Mouse (Mus musculus) intestine, postnatal 0 days (tissue): Measurements from ENCODE around the gene Asxl2. TPM values are rescaled to one million over a fixed set of nuclear protein-coding genes. Genes with fewer than 3 reads are reported as not detected.
"Not testable (repeated sequence)": the region's sequence is repeated elsewhere in the genome, so short reads cannot be mapped to it uniquely, and the experiment has no call there.

Experiments
- ATAC-seq: fragments of 200-750 bp; cut with Nextera tagmentation; 2 replicates; pipeline ENCODE4 v1.8.0; 2017; ENCODE audit warnings: mild to moderate bottlenecking, moderate TSS enrichment, moderate library complexity
- H3K27ac ChIP-seq: fragments of 300-500 bp; sonication (generic); 2 replicates; pipeline ENCODE4 v1.5.1; 2014; ENCODE audit warnings: mild to moderate bottlenecking, low read depth, low read length, moderate library complexity
- H3K27me3 ChIP-seq: fragments of 300-500 bp; sonication (generic); replicated peaks from 2 replicates; pipeline ENCODE4 v1.6.1; 2014; ENCODE audit warnings: low read length, mixed read lengths; ENCODE audit not compliant: control insufficient read depth, insufficient read depth
- H3K36me3 ChIP-seq: fragments of 300-500 bp; sonication (generic); 2 replicates; pipeline ENCODE4 v1.6.1; 2014; ENCODE audit warnings: mild to moderate bottlenecking, moderate library complexity; ENCODE audit not compliant: control insufficient read depth, insufficient read depth
- H3K4me1 ChIP-seq: fragments of 300-500 bp; sonication (generic); replicated peaks from 2 replicates; pipeline ENCODE4 v1.6.1; 2014; ENCODE audit warnings: antibody characterized with exemption, low read length, mixed read lengths; ENCODE audit not compliant: control insufficient read depth, insufficient read depth
- H3K4me2 ChIP-seq: fragments of 300-500 bp; sonication (generic); replicated peaks from 2 replicates; pipeline ENCODE4 v1.6.1; 2014; ENCODE audit warnings: low read depth, mild to moderate bottlenecking, moderate library complexity
- H3K4me3 ChIP-seq: fragments of 300-500 bp; sonication (generic); 2 replicates; pipeline ENCODE4 v1.5.1; 2014; ENCODE audit warnings: low read depth, low read length
- H3K9ac ChIP-seq: fragments of 300-500 bp; sonication (generic); 2 replicates; pipeline ENCODE4 v1.6.1; 2014; ENCODE audit warnings: mild to moderate bottlenecking, low read depth, low read length
- H3K9me3 ChIP-seq: fragments of 300-500 bp; sonication (generic); 2 replicates; pipeline ENCODE4 v1.6.1; 2016; ENCODE audit warnings: mixed run types; ENCODE audit not compliant: control insufficient read depth
- CTCF ChIP-seq: sonication (generic); IDR thresholded peaks from 2 replicates; pipeline ENCODE4 v1.5.1; 2016; ENCODE audit warnings: low read depth, mild to moderate bottlenecking, control low read depth, antibody characterized with exemption, moderate library complexity
- WGBS: fragments of 180-500 bp; shearing (Covaris S2); extraction: QIAGEN DNeasy Blood & Tissue Kit; methylation state at CpG from one replicate; pipeline ENCODE4 v1.1.7; 2014; 5-methylcytosine and 5-hydroxymethylcytosine counted together
- polyA plus RNA-seq: library from polyadenylated mRNA; unstranded; fragments of >200 nt; fragmentation: Nextera tagmentation; extraction: Ambion mirVana; gene quantifications from 2 replicates; pipeline ENCODE4 v1.2.1, GENCODE M21; 2015

Asxl2 gene
- polyA plus RNA-seq, 1 experiment from 2014 or later = 8.3 TPM

- no peak for ATAC-seq
- no peak for TF ChIP-seq CTCF
- no peaks in the 10 kb centered on the region for H3K9me3 ChIP-seq
Measured at GRCm38 (mm10) chr12:3463087-3463486, 36.4 kb downstream of the Asxl2 start.

GRCm38 (mm10) chr12:3499662-3500061 is 73.0 kb downstream of the Asxl2 start:
- WGBS = 78% methylated on average over 4 of the region's 4 CpGs
- Histone ChIP-seq H3K4me2 (no peak overlapping the region), H3K27me3 (no peaks in the 10 kb centered on the region), H3K36me3 (peaks cover 54% of the 10 kb centered on the region), H3K4me3 (no peak overlapping the region), H3K27ac (0 out of 2 replicates have a peak overlapping the region, but pooled peaks have one; percentile 23), H3K4me1 (no peaks in the 10 kb centered on the region), H3K9me3 (no peaks in the 10 kb centered on the region), H3K9ac (no peak overlapping the region)
- peak; percentile 74 for ATAC-seq
- no peak for TF ChIP-seq CTCF

More at GRCm38 (mm10) chr12:3463087-3463486, 36.4 kb downstream of the Asxl2 start:
- Histone ChIP-seq H3K4me3 (no peak overlapping the region), H3K4me1 (no peaks in the 10 kb centered on the region), H3K4me2 (no peak overlapping the region), H3K27ac (no peak overlapping the region), H3K27me3 (no peaks in the 10 kb centered on the region), H3K9ac (no peak overlapping the region), H3K36me3 (peaks cover 28% of the 10 kb centered on the region)
- 73% methylated on average over 3 of the region's 3 CpGs for WGBS

GRCm38 (mm10) chr12:3500071-3500470 is 73.4 kb downstream of the Asxl2 start:
- Histone ChIP-seq H3K4me2 (no peak overlapping the region), H3K4me3 (no peak overlapping the region), H3K27me3 (no peaks in the 10 kb centered on the region), H3K27ac (peak overlapping the region; percentile 23; the same call in 1 of the 2 replicates), H3K9ac (no peak overlapping the region), H3K36me3 (peaks cover 50% of the 10 kb centered on the region), H3K4me1 (no peaks in the 10 kb centered on the region), H3K9me3 (no peaks in the 10 kb centered on the region)
- peak; percentile 78 for ATAC-seq
- 53% methylated on average over 6 of the region's 6 CpGs for WGBS
- TF ChIP-seq CTCF = no peak

- ATAC-seq = no peak
- no peak overlapping the region for H3K4me3 ChIP-seq
- H3K36me3 ChIP-seq = no peaks in the 10 kb centered on the region
- WGBS = 72% methylated on average over 4 of the region's 4 CpGs
- no peak overlapping the region for H3K27ac ChIP-seq
- H3K4me1 ChIP-seq = no peaks in the 10 kb centered on the region
- H3K9me3 ChIP-seq = no peaks in the 10 kb centered on the region
- no peak for TF ChIP-seq CTCF
- no peaks in the 10 kb centered on the region for H3K27me3 ChIP-seq
- H3K9ac ChIP-seq = no peak overlapping the region
- no peak overlapping the region for H3K4me2 ChIP-seq
Measured at GRCm38 (mm10) chr12:3518665-3519297, 92.1 kb downstream of the Asxl2 start.

GRCm38 (mm10) chr12:3521806-3522205 is 95.1 kb downstream of the Asxl2 start:
- H3K9me3 ChIP-seq, H3K27me3 ChIP-seq, H3K4me2 ChIP-seq, H3K9ac ChIP-seq, H3K4me3 ChIP-seq, H3K27ac ChIP-seq, ATAC-seq, H3K4me1 ChIP-seq, H3K36me3 ChIP-seq: not testable (repeated sequence)
- WGBS = 90% methylated on average over 6 of the region's 8 CpGs

GRCm38 (mm10) chr12:3525536-3525935 is 98.9 kb downstream of the Asxl2 start:
- Histone ChIP-seq H3K9ac (no peak overlapping the region), H3K4me3 (no peak overlapping the region), H3K36me3 (no peaks in the 10 kb centered on the region), H3K4me1 (no peaks in the 10 kb centered on the region), H3K9me3 (no peaks in the 10 kb centered on the region), H3K4me2 (no peak overlapping the region), H3K27me3 (no peaks in the 10 kb centered on the region), H3K27ac (no peak overlapping the region)
- ATAC-seq = no peak
- 93% methylated on average over 5 of the region's 5 CpGs for WGBS
- no peak for TF ChIP-seq CTCF

GRCm38 (mm10) chr12:3535446-3535845 is 108.8 kb downstream of the Asxl2 start:
- H3K9ac ChIP-seq, H3K27me3 ChIP-seq, H3K27ac ChIP-seq, H3K4me2 ChIP-seq, H3K36me3 ChIP-seq, H3K4me3 ChIP-seq, H3K4me1 ChIP-seq, H3K9me3 ChIP-seq, ATAC-seq: not testable (repeated sequence)
- 94% methylated on average over 1 of the region's 1 CpGs for WGBS
